Mouse (Mus musculus): ENCODE data around the gene Gm11595.
"Not testable (repeated sequence)": the region's sequence is repeated elsewhere in the genome, so short reads cannot be mapped to it uniquely, and the experiment has no call there.

DNA sequence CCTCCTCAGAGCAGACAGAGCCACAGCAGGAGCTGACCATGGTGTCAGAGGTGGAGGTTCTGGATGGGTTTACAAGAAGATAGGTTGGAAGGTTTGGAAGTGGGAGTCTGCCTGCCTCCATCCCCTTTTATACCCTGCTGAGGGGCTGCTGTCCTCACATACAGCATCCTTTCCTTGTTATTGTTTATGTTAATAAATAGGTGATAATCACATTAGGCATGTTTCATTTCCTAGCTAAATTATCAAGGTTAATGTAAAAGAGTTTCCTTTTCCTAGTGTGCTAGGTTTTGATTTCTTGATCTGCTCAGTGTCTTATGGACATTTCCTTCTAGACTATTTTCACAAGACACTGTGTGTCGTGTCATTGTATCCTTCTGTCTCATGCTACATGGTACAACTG lies 26.1 kb upstream of the Gm11595 start, which contains the start of gene Gm11569:
- not testable (repeated sequence) for TF ChIP-seq CTCF, POLR2A (IDR thresholded peaks at IDR 0.05; ENCODE audit: insufficient read depth, low read depth, low read length)
